In genomic region chr6:3998089-3998488, GRCm38 (mm10) we compare ENCODE assay signal across 30 mouse cellular contexts. TPM values are rescaled to one million over a fixed set of nuclear protein-coding genes. Genes with fewer than 3 reads are reported as not detected.
"Had no signal": no experiment of that assay in that cellular context is flagged by ENCODE, and none has a peak within 500 bp of the region (broad histone marks: within the 10 kb centered on the region; RNA-seq: fewer than 3 reads in every experiment).

No protein-coding gene starts in this region.

- H3K9me3 ChIP-seq: heart, embryonic 10.5 days; heart, embryonic 13.5 days; heart, embryonic 15.5 days; hindbrain, embryonic 13.5 days; hindbrain, embryonic 15.5 days; limb, embryonic 10.5 days; limb, embryonic 12.5 days had no signal

- H3K4me1 ChIP-seq: heart, embryonic 10.5 days; hindbrain, embryonic 15.5 days had no signal

- H3K4me2 ChIP-seq: heart, embryonic 13.5 days; heart, embryonic 15.5 days; hindbrain, embryonic 13.5 days; hindbrain, embryonic 15.5 days; limb, embryonic 12.5 days; liver, embryonic 11.5 days had no signal

- H3K9ac ChIP-seq: forebrain, postnatal 0 days; heart, embryonic 13.5 days; heart, embryonic 15.5 days; hindbrain, embryonic 13.5 days; hindbrain, embryonic 15.5 days; limb, embryonic 12.5 days had no signal

- H3K36me3 ChIP-seq: heart, embryonic 10.5 days; heart, embryonic 13.5 days; heart, embryonic 15.5 days; hindbrain, embryonic 13.5 days; hindbrain, embryonic 15.5 days; limb, embryonic 10.5 days; limb, embryonic 12.5 days had no signal

- H3K27me3 ChIP-seq: heart, embryonic 13.5 days; heart, embryonic 15.5 days; hindbrain, embryonic 13.5 days; hindbrain, embryonic 15.5 days; limb, embryonic 12.5 days had no signal

- H3K27ac ChIP-seq: heart, embryonic 10.5 days; heart, embryonic 13.5 days; heart, embryonic 15.5 days; hindbrain, embryonic 13.5 days; hindbrain, embryonic 15.5 days; hindbrain, postnatal 0 days; left cerebral cortex, adult 2 months; limb, embryonic 10.5 days; limb, embryonic 12.5 days had no signal

- DNase-seq: forebrain, postnatal 0 days; gastrocnemius, postnatal 14 days; gastrocnemius, postnatal 36 days; heart, adult 18-20 months; heart, postnatal 14 days; heart, postnatal 36 days; kidney, adult 11 months; kidney, adult 8-10 months; kidney, postnatal 25 days; layer of hippocampus, adult 9-11 months; liver had no signal

- ATAC-seq: forebrain, postnatal 0 days; hindbrain, postnatal 0 days; intestine, embryonic 16.5 days had no signal

- H3K4me3 ChIP-seq: heart, embryonic 10.5 days; heart, embryonic 13.5 days; heart, embryonic 15.5 days; hindbrain, embryonic 13.5 days; hindbrain, embryonic 15.5 days; left cerebral cortex, adult 2 months; limb, embryonic 10.5 days; limb, embryonic 12.5 days had no signal

RNA-seq across cellular contexts. Expression of gene Gngt1, which starts 4.5 kb away (rescaled TPM):
- polyA plus RNA-seq: forebrain, postnatal 0 days; gonadal fat pad, adult 2 months; heart, embryonic 10.5 days; heart, embryonic 13.5 days; heart, embryonic 15.5 days; heart, postnatal 0 days; hindbrain, embryonic 11.5 days; hindbrain, embryonic 13.5 days; hindbrain, embryonic 15.5 days; hindbrain, postnatal 0 days; intestine, embryonic 14.5 days; kidney, embryonic 14.5 days; kidney, embryonic 16.5 days; large intestine, adult 2 months; limb, embryonic 10.5 days; limb, embryonic 12.5 days; limb, embryonic 14.5 days; liver, embryonic 11.5 days had no signal
